Mouse (Mus musculus) MEL (cell line): ENCODE measurements at regions not wholly inside any gene's neighbourhood (a gene's known extent, or its start where the extent isn't known, plus 50 kb on each side); places are given as distances from the start of the nearest gene placed in this dataset.

Source experiments
- DNase-seq: peaks from one replicate; pipeline ENCODE4 v3.0.0; 2011; ENCODE audit warnings: low read depth, low spot score
- H3K27ac ChIP-seq: 2 replicates; pipeline ENCODE4 v1.5.1; 2012; ENCODE audit warnings: low read depth, mild to moderate bottlenecking, control low read depth, low read length, moderate library complexity; ENCODE audit not compliant: control insufficient read depth
- H3K27me3 ChIP-seq, 2 experiments: fragments of 150-350 bp in 1 of 2; sonication (generic) in 1 of 2; 2 replicates each; pipeline ENCODE4 v1.6.1; 2012; ENCODE audit warnings: low read length in 2 of 2, mild to moderate bottlenecking in 2 of 2, improper control_type of control experiment in 1 of 2, moderate library complexity in 1 of 2; ENCODE audit not compliant: insufficient read depth in 2 of 2, control insufficient read depth in 1 of 2
- H3K36me3 ChIP-seq, 2 experiments: 2 replicates each; pipeline ENCODE4 v1.6.1; 2012 to 2014; ENCODE audit warnings: low read length in 2 of 2, improper control_type of control experiment in 1 of 2, inconsistent platforms in 1 of 2, mild to moderate bottlenecking in 1 of 2; ENCODE audit not compliant: insufficient read depth in 2 of 2, control insufficient read depth in 1 of 2
- H3K4me1 ChIP-seq, 2 experiments: fragments of 150-350 bp in 1 of 2; sonication (generic) in 1 of 2; 2 replicates each; pipeline ENCODE4 v1.6.1; 2012; ENCODE audit warnings: low read length in 2 of 2, improper control_type of control experiment in 1 of 2, mild to moderate bottlenecking in 1 of 2; ENCODE audit not compliant: insufficient read depth in 2 of 2, control insufficient read depth in 1 of 2
- H3K4me3 ChIP-seq, 2 experiments: fragments of 150-350 bp in 1 of 2; sonication (generic) in 1 of 2; 2 replicates each; pipeline ENCODE4 v1.5.1; 2012; ENCODE audit warnings: low read depth in 2 of 2, low read length in 2 of 2, mild to moderate bottlenecking in 2 of 2, moderate library complexity in 2 of 2, control low read depth in 1 of 2, improper control_type of control experiment in 1 of 2; ENCODE audit not compliant: control insufficient read depth in 1 of 2, insufficient read depth in 1 of 2
- H3K79me2 ChIP-seq: 2 replicates; pipeline ENCODE4 v1.6.1; 2012; ENCODE audit warnings: mild to moderate bottlenecking, low read length, moderate library complexity; ENCODE audit not compliant: control insufficient read depth, poor library complexity, insufficient read depth
- H3K9ac ChIP-seq: 2 replicates; pipeline ENCODE4 v1.6.1; 2012; ENCODE audit warnings: low read depth, mild to moderate bottlenecking, control low read depth, low read length, moderate library complexity; ENCODE audit not compliant: control insufficient read depth, poor library complexity, severe bottlenecking
- H3K9me3 ChIP-seq: fragments of 150-350 bp; sonication (generic); replicated peaks from 2 replicates; pipeline ENCODE4 v1.6.1; 2012; ENCODE audit warnings: mild to moderate bottlenecking, low read length, improper control_type of control experiment, moderate library complexity; ENCODE audit not compliant: insufficient read depth
- BHLHE40 ChIP-seq: IDR thresholded peaks from 2 replicates; pipeline ENCODE4 v1.6.1; 2012; ENCODE audit warnings: low read depth, mild to moderate bottlenecking, inconsistent platforms, low read length, improper control_type of control experiment, borderline replicate concordance
- CHD1 ChIP-seq: IDR thresholded peaks from 2 replicates; pipeline ENCODE4 v1.6.1; 2012; ENCODE audit warnings: low read depth, mild to moderate bottlenecking, inconsistent platforms, low read length, improper control_type of control experiment
- CHD2 ChIP-seq: IDR thresholded peaks from 2 replicates; pipeline ENCODE4 v1.6.1; 2011; ENCODE audit warnings: low read length, improper control_type of control experiment
- CTCF ChIP-seq, 3 experiments: IDR thresholded peaks in 2 of 3; conservative IDR thresholded peaks in 1 of 3; 2 replicates each; pipeline ENCODE4 v1.5.1; 2011 to 2012; ENCODE audit warnings: low read length in 3 of 3, low read depth in 2 of 3, mild to moderate bottlenecking in 2 of 3, improper control_type of control experiment in 1 of 3, inconsistent platforms in 1 of 3, mixed read lengths in 1 of 3, moderate library complexity in 1 of 3; ENCODE audit not compliant: control insufficient read depth in 1 of 3, insufficient read depth in 1 of 3, poor library complexity in 1 of 3, severe bottlenecking in 1 of 3
- E2F4 ChIP-seq: IDR thresholded peaks from 2 replicates; pipeline ENCODE4 v1.6.1; 2011; ENCODE audit warnings: low read depth, low read length, improper control_type of control experiment, borderline replicate concordance
- ELF1 ChIP-seq: IDR thresholded peaks from 2 replicates; pipeline ENCODE4 v1.6.1; 2014; ENCODE audit warnings: low read depth, mild to moderate bottlenecking, inconsistent platforms, low read length, improper control_type of control experiment, moderate library complexity
- JUND ChIP-seq: IDR thresholded peaks from 2 replicates; pipeline ENCODE4 v1.6.1; 2011; ENCODE audit warnings: low read depth, mild to moderate bottlenecking, improper control_type of control experiment, low read length
- KAT2A ChIP-seq: conservative IDR thresholded peaks from 2 replicates; pipeline ENCODE4 v1.6.1; 2012; ENCODE audit warnings: low read depth, low read length, improper control_type of control experiment, inconsistent platforms
- MAFK ChIP-seq: IDR thresholded peaks from 2 replicates; pipeline ENCODE4 v1.6.1; 2011; ENCODE audit warnings: low read depth, mild to moderate bottlenecking, low read length, improper control_type of control experiment, borderline replicate concordance
- MAX ChIP-seq: IDR thresholded peaks from 2 replicates; pipeline ENCODE4 v1.6.1; 2011; ENCODE audit warnings: low read length, improper control_type of control experiment
- MEF2A ChIP-seq: IDR thresholded peaks from 2 replicates; pipeline ENCODE4 v1.6.1; 2014; ENCODE audit warnings: low read depth, mild to moderate bottlenecking, inconsistent platforms, low read length, improper control_type of control experiment; ENCODE audit not compliant: poor library complexity, insufficient replicate concordance, severe bottlenecking; ENCODE audit errors: extremely low read depth
- MXI1 ChIP-seq: IDR thresholded peaks from 2 replicates; pipeline ENCODE4 v1.6.1; 2011; ENCODE audit warnings: mild to moderate bottlenecking, low read depth, low read length, improper control_type of control experiment
- MYB ChIP-seq: IDR thresholded peaks from 2 replicates; pipeline ENCODE4 v1.6.1; 2011; ENCODE audit warnings: mild to moderate bottlenecking, low read depth, low read length, improper control_type of control experiment
- MYC ChIP-seq: IDR thresholded peaks from 2 replicates; pipeline ENCODE4 v1.6.1; 2011; ENCODE audit warnings: low read depth, mild to moderate bottlenecking, low read length, improper control_type of control experiment, moderate library complexity
- NELFE ChIP-seq: IDR thresholded peaks from 2 replicates; pipeline ENCODE4 v1.6.1; 2011; ENCODE audit warnings: low read depth, low read length, improper control_type of control experiment
- NRF1 ChIP-seq: IDR thresholded peaks from 2 replicates; pipeline ENCODE4 v1.6.1; 2014; ENCODE audit warnings: low read depth, mild to moderate bottlenecking, inconsistent platforms, low read length, improper control_type of control experiment, moderate library complexity; ENCODE audit not compliant: poor library complexity, insufficient read depth, severe bottlenecking
- POLR2A ChIP-seq, 2 experiments: IDR thresholded peaks; 2 replicates each; pipeline ENCODE4 v1.6.1; 2011 to 2012; ENCODE audit warnings: low read length in 2 of 2, mild to moderate bottlenecking in 2 of 2, control low read depth in 1 of 2, improper control_type of control experiment in 1 of 2, low read depth in 1 of 2, moderate library complexity in 1 of 2; ENCODE audit not compliant: control insufficient read depth in 1 of 2, insufficient read depth in 1 of 2, poor library complexity in 1 of 2
- RAD21 ChIP-seq: IDR thresholded peaks from 2 replicates; pipeline ENCODE4 v1.6.1; 2011; ENCODE audit warnings: mild to moderate bottlenecking, low read depth, low read length, improper control_type of control experiment
- SIN3A ChIP-seq: IDR thresholded peaks from 2 replicates; pipeline ENCODE4 v1.6.1; 2012; ENCODE audit warnings: low read length, improper control_type of control experiment, inconsistent platforms
- SMC3 ChIP-seq: IDR thresholded peaks from 2 replicates; pipeline ENCODE4 v1.6.1; 2011; ENCODE audit warnings: low read depth, low read length, improper control_type of control experiment
- TBP ChIP-seq: IDR thresholded peaks from 2 replicates; pipeline ENCODE4 v1.8.0; 2011; ENCODE audit warnings: low read depth, low read length, improper control_type of control experiment
- UBTF ChIP-seq: IDR thresholded peaks from 2 replicates; pipeline ENCODE4 v1.6.1; 2012; ENCODE audit warnings: low read depth, mild to moderate bottlenecking, inconsistent platforms, low read length, improper control_type of control experiment, moderate library complexity, borderline replicate concordance; ENCODE audit not compliant: insufficient read depth
- USF2 ChIP-seq, 2 experiments: IDR thresholded peaks; 2 replicates each; pipeline ENCODE4 v1.6.1; 2011 to 2012; ENCODE audit warnings: improper control_type of control experiment in 2 of 2, low read length in 2 of 2, borderline replicate concordance in 1 of 2, inconsistent platforms in 1 of 2, low read depth in 1 of 2, mild to moderate bottlenecking in 1 of 2; ENCODE audit not compliant: insufficient read depth in 1 of 2
- ZC3H11A ChIP-seq: IDR thresholded peaks from 2 replicates; pipeline ENCODE4 v1.6.1; 2012; ENCODE audit warnings: low read depth, mild to moderate bottlenecking, inconsistent platforms, low read length, improper control_type of control experiment
- ZKSCAN1 ChIP-seq: IDR thresholded peaks from 2 replicates; pipeline ENCODE4 v1.6.1; 2012; ENCODE audit warnings: low read depth, mild to moderate bottlenecking, inconsistent platforms, low read length, improper control_type of control experiment, moderate library complexity
- ZMIZ1 ChIP-seq: IDR thresholded peaks from 2 replicates; pipeline ENCODE4 v1.6.1; 2012; ENCODE audit warnings: low read depth, mild to moderate bottlenecking, inconsistent platforms, low read length, improper control_type of control experiment, moderate library complexity
- ZNF384 ChIP-seq: IDR thresholded peaks from 2 replicates; pipeline ENCODE4 v1.6.1; 2012; ENCODE audit warnings: low read depth, mild to moderate bottlenecking, inconsistent platforms, low read length, improper control_type of control experiment

- TF ChIP-seq UBTF (no peak), ZNF384 (no peak), NELFE (no peak)
- DNase-seq, result no peak
- no peaks in the 10 kb centered on the region for H3K9me3 ChIP-seq
These were observed 217.1 kb upstream of the Fam241a start for GRCm38 (mm10) chr3:128113209-128113608.

GRCm38 (mm10) chr3:128110406-128110805 is 214.3 kb upstream of the Fam241a start:
- Histone ChIP-seq H3K9ac (no peak overlapping the region), H3K27me3 (no peaks in the 10 kb centered on the region; a peak in 1 of 4 replicates), H3K4me1 (no peaks in the 10 kb centered on the region), H3K9me3 (no peaks in the 10 kb centered on the region), H3K4me3 (no peak overlapping the region), H3K79me2 (no peaks in the 10 kb centered on the region), H3K27ac (no peak overlapping the region), H3K36me3 (no peaks in the 10 kb centered on the region)
- no peak for DNase-seq
- no peak for TF ChIP-seq ZNF384
- TF ChIP-seq MXI1, result no peak
- TF ChIP-seq RAD21, result no peak
- no peak for TF ChIP-seq BHLHE40
- no peak for TF ChIP-seq E2F4
- TF ChIP-seq SIN3A, result no peak
- no peak for TF ChIP-seq CTCF (IDR thresholded peaks at IDR 0.05 in 2 of 3, conservative IDR thresholded peaks at IDR 0.05 in 1 of 3; ENCODE audit: control insufficient read depth in 1 of 3, insufficient read depth in 1 of 3, low read depth in 2 of 3, low read length in 3 of 3, poor library complexity in 1 of 3, severe bottlenecking in 1 of 3)
- no peak for TF ChIP-seq NRF1
- no peak for TF ChIP-seq ZKSCAN1
- TF ChIP-seq CHD1, result no peak
- TF ChIP-seq ZC3H11A, result no peak

More at GRCm38 (mm10) chr3:128113209-128113608, 217.1 kb upstream of the Fam241a start:
- H3K27ac ChIP-seq, result no peak overlapping the region
- H3K27me3 ChIP-seq, result no peaks in the 10 kb centered on the region; a peak in 1 of 4 replicates
- H3K4me1 ChIP-seq, result no peaks in the 10 kb centered on the region
- H3K4me3 ChIP-seq, result no peak overlapping the region
- no peaks in the 10 kb centered on the region for H3K79me2 ChIP-seq
- H3K36me3 ChIP-seq, result no peaks in the 10 kb centered on the region
- no peak overlapping the region for H3K9ac ChIP-seq

GRCm38 (mm10) chr3:128104516-128104915 is 208.4 kb upstream of the Fam241a start:
- H3K79me2 ChIP-seq, result no peaks in the 10 kb centered on the region
- H3K4me3 ChIP-seq, result no peak overlapping the region
- TF ChIP-seq JUND (no peak), USF2 (IDR thresholded peaks at IDR 0.05; ENCODE audit: borderline replicate concordance in 1 of 2, insufficient read depth in 1 of 2, low read depth in 1 of 2, low read length in 2 of 2) (no peak), E2F4 (no peak), MYB (no peak), MYC (no peak), MAFK (no peak), ELF1 (no peak), KAT2A (no peak), CTCF (IDR thresholded peaks at IDR 0.05 in 2 of 3, conservative IDR thresholded peaks at IDR 0.05 in 1 of 3; ENCODE audit: control insufficient read depth in 1 of 3, insufficient read depth in 1 of 3, low read depth in 2 of 3, low read length in 3 of 3, poor library complexity in 1 of 3, severe bottlenecking in 1 of 3) (no peak), CHD2 (no peak), SMC3 (no peak), ZMIZ1 (no peak), CHD1 (no peak), POLR2A (IDR thresholded peaks at IDR 0.05; ENCODE audit: control insufficient read depth in 1 of 2, insufficient read depth in 1 of 2, low read depth in 1 of 2, low read length in 2 of 2, poor library complexity in 1 of 2) (no peak), TBP (no peak), MEF2A (no peak), NELFE (no peak), MAX (no peak)
- no peaks in the 10 kb centered on the region for H3K36me3 ChIP-seq
- no peak overlapping the region for H3K27ac ChIP-seq
- H3K4me1 ChIP-seq, result no peaks in the 10 kb centered on the region
- H3K27me3 ChIP-seq, result no peaks in the 10 kb centered on the region
- DNase-seq, result no peak
- no peak overlapping the region for H3K9ac ChIP-seq
- H3K9me3 ChIP-seq, result no peaks in the 10 kb centered on the region
